ENCODE assay signal across 1 mouse cellular context in the genomic region with DNA sequence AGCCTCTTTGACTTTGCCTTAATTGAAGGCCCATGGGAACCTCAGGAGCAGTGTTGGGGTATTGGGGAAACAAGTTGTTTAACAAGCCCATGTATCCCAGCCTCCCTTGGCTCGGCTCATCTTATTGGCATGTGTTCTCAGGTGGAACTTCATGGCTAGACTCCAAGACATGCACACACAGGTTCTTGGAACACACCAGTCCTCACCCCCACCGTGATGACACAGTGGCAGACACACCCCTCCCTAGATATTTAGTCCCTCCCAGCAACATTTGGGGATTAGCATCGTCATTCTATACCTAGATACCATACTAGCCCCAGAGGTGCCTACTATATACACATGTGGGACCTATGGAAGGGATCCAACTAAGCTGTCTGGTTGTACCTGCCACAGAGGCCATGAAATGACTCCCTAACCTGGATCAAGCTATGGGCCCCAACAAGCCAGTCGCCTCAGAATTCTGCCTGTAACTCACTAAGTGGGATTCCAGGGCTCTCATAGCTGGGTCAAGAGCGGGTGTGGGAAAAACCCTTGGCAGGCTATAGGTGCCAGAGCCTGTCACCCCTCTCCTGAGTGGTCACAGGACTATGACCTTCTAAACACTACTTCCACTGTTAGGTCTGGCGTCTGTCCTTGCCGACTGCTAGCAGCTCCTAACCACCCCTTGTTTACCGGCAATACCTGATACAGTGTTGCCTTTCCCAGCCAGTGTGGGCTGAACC.
TF ChIP-seq lines count a peak whose summit lies in the region.

No protein-coding gene starts in this region.

TF ChIP-seq in CH12.LX, 34 proteins besides CTCF, POLR2A, EP300 and RAD21 (continued from another document):
- no peak for TF ChIP-seq HCFC1 (IDR thresholded peaks at IDR 0.05; ENCODE audit: low read depth, low read length)
- TF ChIP-seq ZMIZ1 (IDR thresholded peaks at IDR 0.05; ENCODE audit: low read depth, low read length), result no peak
- TF ChIP-seq CHD1 (IDR thresholded peaks at IDR 0.05; ENCODE audit: low read depth, low read length), result no peak
- no peak for TF ChIP-seq JUND (conservative IDR thresholded peaks at IDR 0.05; ENCODE audit: low read depth, low read length)
- TF ChIP-seq MAZ (IDR thresholded peaks at IDR 0.05; ENCODE audit: low read depth, low read length), result no peak
- no peak for TF ChIP-seq GABPA (IDR thresholded peaks at IDR 0.05; ENCODE audit: insufficient replicate concordance, low read depth, low read length)
